Mouse (Mus musculus) lung, postnatal 0 days (tissue): Measurements from ENCODE around the gene Polg.

Experiments
- CTCF ChIP-seq: IDR thresholded peaks from 2 replicates; pipeline ENCODE4 v1.5.1; 2016; ENCODE audit warnings: antibody characterized with exemption, mild to moderate bottlenecking
- EP300 ChIP-seq: IDR thresholded peaks from 2 replicates; pipeline ENCODE4 v1.6.1; 2016; ENCODE audit warnings: antibody characterized with exemption, mild to moderate bottlenecking, control low read depth

GRCm38 (mm10) chr7:79398971-79399370 is 67.2 kb downstream of the Polg start:
- TF ChIP-seq EP300 (no peak), CTCF (no peak)
